Mouse (Mus musculus): ENCODE data around the gene F11. TPM values are rescaled to one million over a fixed set of nuclear protein-coding genes. Genes with fewer than 3 reads are reported as not detected.

Gene F11
- polyA plus RNA-seq, 1 experiment from 2014 or later: 0.46 TPM

DNA sequence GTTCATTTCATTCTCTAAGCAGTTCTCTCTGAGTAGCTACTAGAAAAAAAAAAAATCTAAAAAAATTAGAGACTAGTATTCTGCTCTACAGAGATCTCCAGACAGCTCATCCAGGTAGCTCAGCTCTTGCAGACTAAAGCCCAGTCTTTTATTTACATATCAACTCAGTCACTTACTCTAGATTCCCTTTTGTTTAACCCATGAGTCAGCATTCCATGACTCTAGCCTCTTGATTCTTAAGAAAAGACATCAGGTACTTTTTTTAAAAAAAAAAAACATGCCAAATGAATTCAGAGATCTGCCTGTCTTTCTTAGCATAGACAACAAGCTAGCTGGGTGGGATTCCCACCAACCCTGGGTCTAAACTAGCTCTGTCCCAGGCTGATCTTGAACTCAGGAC is 6.7 kb upstream of the F11 start:
- Histone ChIP-seq H3K36me3 (no peaks in the 10 kb centered on the region), H3K4me1 (replicated peaks) (no peaks in the 10 kb centered on the region), H3K9ac (no peak overlapping the region), H3K27ac (no peak overlapping the region), H3K27me3 (replicated peaks) (no peaks in the 10 kb centered on the region), H3K4me2 (replicated peaks) (no peak overlapping the region), H3K4me3 (replicated peaks) (no peak overlapping the region), H3K9me3 (no peaks in the 10 kb centered on the region)
- ATAC-seq: no peak

DNA sequence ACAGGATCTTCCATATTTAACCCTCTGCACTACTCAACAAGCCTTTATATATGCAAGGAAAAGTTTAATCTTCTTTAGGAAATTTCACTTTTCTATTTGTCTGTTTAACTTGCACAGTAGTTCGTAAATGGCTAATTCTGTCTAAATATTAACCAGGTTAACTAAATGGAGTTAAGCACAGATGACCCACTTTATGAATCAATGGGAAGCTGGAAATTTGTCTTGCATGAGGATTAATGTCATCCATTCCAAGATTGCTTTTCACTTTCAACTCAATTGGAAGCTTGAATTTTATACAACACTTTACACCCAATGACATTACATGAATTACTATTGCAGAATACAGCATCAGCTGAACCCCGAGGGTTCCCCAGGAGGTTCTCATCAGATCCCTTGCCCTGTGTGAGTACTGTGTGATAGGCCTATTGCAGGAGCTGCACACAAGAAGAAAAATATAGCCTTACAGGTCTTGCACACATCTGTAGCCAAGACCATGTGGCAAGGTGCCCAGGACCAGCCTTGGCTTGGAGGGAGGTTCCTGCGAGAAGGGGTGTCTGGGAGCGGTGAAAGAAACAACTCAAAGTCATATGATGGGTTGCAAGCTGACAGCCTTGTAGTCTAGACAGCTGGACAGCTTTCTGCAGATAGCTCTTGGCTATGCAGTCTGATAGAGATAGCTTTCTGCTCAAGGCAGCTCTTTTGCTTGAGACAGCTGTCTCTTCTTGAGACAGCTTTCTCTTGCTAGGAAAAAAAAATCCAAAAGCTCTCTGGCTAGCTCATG is 6.0 kb upstream of the F11 start:
- H3K36me3 ChIP-seq: no peaks in the 10 kb centered on the region
- H3K4me1 ChIP-seq (replicated peaks): no peaks in the 10 kb centered on the region
- no peak overlapping the region for H3K4me3 ChIP-seq (replicated peaks)
- no peak for ATAC-seq
- no peak overlapping the region for H3K9ac ChIP-seq
- H3K9me3 ChIP-seq: no peaks in the 10 kb centered on the region
- no peak overlapping the region for H3K27ac ChIP-seq
- no peak overlapping the region for H3K4me2 ChIP-seq (replicated peaks)
- WGBS: 71% methylated on average over 4 of the region's 4 CpGs
- no peaks in the 10 kb centered on the region for H3K27me3 ChIP-seq (replicated peaks)

DNA sequence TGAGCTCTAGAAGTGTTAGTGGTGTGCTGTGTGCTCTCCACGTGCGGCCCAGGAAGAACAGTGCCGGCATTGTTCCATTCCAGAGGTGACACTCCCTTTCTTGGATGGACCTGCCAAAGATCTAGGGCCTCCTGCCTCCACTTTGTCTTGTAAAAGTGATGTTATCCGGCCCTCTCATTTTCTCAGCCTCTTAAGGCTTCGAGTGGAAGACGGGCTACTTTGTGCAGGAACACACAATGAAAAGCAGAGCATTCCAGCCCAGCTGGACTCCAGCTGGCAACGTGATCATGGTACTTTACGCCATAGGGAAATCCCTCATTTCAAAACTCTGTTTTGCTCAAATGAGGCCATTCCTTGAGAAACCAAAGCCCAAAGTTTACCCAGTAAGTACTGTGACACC is 5.2 kb upstream of the F11 start:
- H3K27ac ChIP-seq: no peak overlapping the region
- H3K9ac ChIP-seq: no peak overlapping the region
- H3K4me1 ChIP-seq (replicated peaks): no peaks in the 10 kb centered on the region
- no peak overlapping the region for H3K4me3 ChIP-seq (replicated peaks)
- H3K36me3 ChIP-seq: no peaks in the 10 kb centered on the region
- no peak for ATAC-seq
- whole genome bisulfite sequencing: 54% methylated on average over 8 of the region's 8 CpGs
- H3K4me2 ChIP-seq (replicated peaks): no peak overlapping the region
- H3K27me3 ChIP-seq (replicated peaks): no peaks in the 10 kb centered on the region
- H3K9me3 ChIP-seq: no peaks in the 10 kb centered on the region

DNA sequence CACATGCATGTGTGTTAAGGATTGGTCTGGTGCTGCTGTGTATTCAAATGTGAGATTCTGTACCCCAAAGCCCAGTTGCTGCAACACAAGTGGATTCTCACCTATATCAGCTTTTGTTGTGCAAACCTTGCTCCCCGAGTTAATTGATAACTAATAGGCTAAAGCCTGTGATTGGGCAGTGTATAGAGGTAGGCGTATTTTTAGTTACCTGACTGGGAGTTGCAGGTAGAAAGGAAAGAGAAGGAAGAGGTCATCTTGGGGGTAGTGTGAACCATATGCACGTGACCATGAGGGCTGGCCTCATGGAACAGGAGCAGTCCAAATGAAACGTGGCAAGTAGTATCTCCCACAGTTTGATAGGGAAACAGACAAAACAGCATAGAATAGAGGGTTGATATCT is 3.1 kb upstream of the F11 start:
- ATAC-seq: peak; percentile 80
- Histone ChIP-seq H3K9ac (no peak overlapping the region), H3K36me3 (no peaks in the 10 kb centered on the region), H3K27me3 (replicated peaks) (no peaks in the 10 kb centered on the region), H3K9me3 (no peaks in the 10 kb centered on the region), H3K27ac (no peak overlapping the region), H3K4me2 (replicated peaks) (no peak overlapping the region), H3K4me1 (replicated peaks) (no peaks in the 10 kb centered on the region), H3K4me3 (replicated peaks) (no peak overlapping the region)
- WGBS: 71% methylated on average over 4 of the region's 4 CpGs

DNA sequence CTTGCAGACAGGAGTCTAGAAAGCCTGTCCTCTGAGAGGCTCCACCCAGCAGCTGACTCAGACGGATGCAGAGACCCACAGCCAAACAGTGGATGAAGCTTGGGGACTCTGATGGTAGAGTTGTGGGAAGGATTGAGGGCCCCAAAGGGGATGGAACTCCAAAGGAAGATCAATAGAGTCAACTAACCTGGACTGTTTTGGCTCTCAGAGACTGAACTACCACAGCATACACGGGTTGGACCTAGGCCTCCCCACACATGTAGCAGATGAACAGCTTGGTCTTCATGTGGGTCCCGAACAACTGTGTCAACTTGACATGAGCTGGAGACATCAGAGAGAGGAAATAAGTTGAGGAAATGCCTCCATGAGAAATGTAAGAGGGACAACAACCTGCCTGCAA is 1.0 kb upstream of the F11 start:
- Histone ChIP-seq H3K9ac (no peak overlapping the region), H3K4me2 (replicated peaks) (no peak overlapping the region), H3K36me3 (no peaks in the 10 kb centered on the region), H3K27me3 (replicated peaks) (no peaks in the 10 kb centered on the region), H3K27ac (no peak overlapping the region), H3K9me3 (no peaks in the 10 kb centered on the region), H3K4me1 (replicated peaks) (no peaks in the 10 kb centered on the region), H3K4me3 (replicated peaks) (no peak overlapping the region)
- WGBS: 87% methylated on average over 3 of the region's 3 CpGs
- ATAC-seq: no peak

DNA sequence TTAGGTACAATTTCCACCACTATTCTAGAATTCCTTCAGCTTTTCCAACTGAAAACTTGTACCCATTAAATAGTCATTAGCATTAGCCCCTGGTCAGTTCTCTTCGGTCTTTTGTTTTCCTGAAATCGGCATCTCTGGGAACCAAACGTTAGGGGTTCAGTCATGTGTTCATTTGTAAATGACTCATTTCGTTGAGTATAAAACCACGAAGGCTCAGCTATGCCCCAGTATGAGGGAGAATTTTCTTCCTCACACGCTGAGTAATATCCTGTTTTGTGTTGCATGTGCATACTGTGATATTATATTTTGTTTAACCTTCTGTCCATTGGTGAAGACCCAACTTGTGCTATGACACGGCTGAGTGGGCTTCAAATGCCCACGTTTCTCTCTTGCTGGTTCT is 3.4 kb downstream of the F11 start:
- Histone ChIP-seq H3K27ac (no peak overlapping the region), H3K27me3 (replicated peaks) (no peaks in the 10 kb centered on the region), H3K36me3 (no peaks in the 10 kb centered on the region), H3K9ac (no peak overlapping the region), H3K4me3 (replicated peaks) (no peak overlapping the region), H3K4me2 (replicated peaks) (no peak overlapping the region), H3K4me1 (replicated peaks) (no peaks in the 10 kb centered on the region), H3K9me3 (no peaks in the 10 kb centered on the region)
- WGBS: 86% methylated on average over 8 of the region's 8 CpGs
- ATAC-seq: no peak

DNA sequence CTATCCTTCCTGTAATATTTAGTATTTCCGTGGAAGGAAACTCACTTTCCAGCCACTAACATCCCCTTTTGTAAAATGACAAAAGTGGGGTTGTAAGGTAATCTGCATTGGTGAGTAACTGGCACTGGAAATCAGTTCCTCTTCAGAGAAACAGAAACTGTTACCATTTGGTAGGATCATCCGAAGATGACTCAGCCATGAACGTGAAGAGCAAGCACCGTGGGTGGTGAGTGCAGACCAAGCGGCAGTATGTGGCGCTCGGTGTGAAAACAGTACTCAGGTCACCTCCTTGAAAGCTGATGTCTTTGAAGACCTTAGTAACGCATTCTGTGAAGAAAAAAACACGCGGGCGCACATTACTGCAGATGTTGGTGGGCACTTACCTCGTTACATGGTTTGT is 6.8 kb downstream of the F11 start:
- H3K27ac ChIP-seq: no peak overlapping the region
- H3K4me3 ChIP-seq (replicated peaks): no peak overlapping the region
- ATAC-seq: no peak
- H3K36me3 ChIP-seq: no peaks in the 10 kb centered on the region
- H3K9me3 ChIP-seq: no peaks in the 10 kb centered on the region
- H3K27me3 ChIP-seq (replicated peaks): no peaks in the 10 kb centered on the region
- no peak overlapping the region for H3K4me2 ChIP-seq (replicated peaks)
- no peak overlapping the region for H3K9ac ChIP-seq
- no peaks in the 10 kb centered on the region for H3K4me1 ChIP-seq (replicated peaks)
- 84% methylated on average over 12 of the region's 12 CpGs for WGBS

DNA sequence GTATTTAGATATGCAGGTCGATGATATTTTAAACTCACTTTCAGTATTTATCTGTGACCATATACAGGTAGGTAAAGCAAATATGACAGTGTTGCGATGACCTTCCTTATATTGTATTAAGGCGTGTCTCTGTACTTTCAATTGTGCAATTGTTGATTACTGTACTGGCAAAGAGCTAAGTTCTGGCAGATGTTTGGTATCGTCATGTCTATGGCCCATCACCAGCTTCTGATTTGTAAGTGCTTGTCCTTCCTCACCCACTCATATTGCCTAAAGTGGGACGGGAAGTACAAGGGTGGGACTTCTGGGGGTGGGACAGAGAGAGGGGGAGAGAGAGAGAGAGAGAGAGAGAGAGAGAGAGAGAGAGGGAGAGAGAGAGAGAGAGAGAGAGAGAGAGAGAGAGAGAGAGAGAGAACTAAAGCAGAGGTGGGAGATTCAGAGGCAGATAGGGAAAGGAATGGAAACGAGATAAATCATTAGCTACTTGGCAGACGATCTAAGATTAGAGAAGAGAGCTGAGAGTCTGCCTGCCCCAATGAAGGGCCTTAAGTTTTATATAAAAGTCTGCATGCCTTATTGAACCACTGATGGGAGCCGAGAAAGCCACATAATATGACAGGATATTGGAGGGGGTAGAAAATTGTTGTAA is 7.5 kb downstream of the F11 start:
- Histone ChIP-seq H3K36me3 (no peaks in the 10 kb centered on the region), H3K27ac (no peak overlapping the region), H3K4me2 (replicated peaks) (no peak overlapping the region), H3K4me1 (replicated peaks) (no peaks in the 10 kb centered on the region), H3K4me3 (replicated peaks) (no peak overlapping the region), H3K27me3 (replicated peaks) (no peaks in the 10 kb centered on the region), H3K9ac (no peak overlapping the region), H3K9me3 (no peaks in the 10 kb centered on the region)
- ATAC-seq: no peak
- WGBS: 70% methylated on average over 8 of the region's 8 CpGs

DNA sequence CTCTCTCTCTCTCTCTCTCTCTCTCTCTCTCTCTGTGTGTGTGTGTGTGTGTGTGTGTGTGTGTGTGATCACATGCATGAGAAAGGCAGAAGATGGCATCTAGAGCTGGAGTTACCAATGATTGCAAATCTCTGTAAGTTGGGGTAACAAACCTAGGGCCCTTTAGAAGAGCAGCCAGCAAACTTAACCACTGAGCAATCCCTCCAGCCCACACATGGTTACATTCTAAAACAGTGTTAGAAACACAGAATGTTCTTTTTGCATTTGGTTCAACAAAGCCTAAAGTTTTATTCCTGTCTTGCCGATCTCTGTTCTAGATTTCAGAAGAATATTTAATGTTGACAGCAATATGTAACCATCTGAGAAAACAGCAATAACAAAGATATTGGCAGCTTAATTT is 8.2 kb downstream of the F11 start:
- H3K27ac ChIP-seq: no peak overlapping the region
- no peak for ATAC-seq
- no peak overlapping the region for H3K9ac ChIP-seq
- no peak overlapping the region for H3K4me2 ChIP-seq (replicated peaks)
- H3K4me3 ChIP-seq (replicated peaks): no peak overlapping the region
- H3K4me1 ChIP-seq (replicated peaks): no peaks in the 10 kb centered on the region
- no peaks in the 10 kb centered on the region for H3K9me3 ChIP-seq
- H3K36me3 ChIP-seq: no peaks in the 10 kb centered on the region
- 93% methylated on average over 1 of the region's 1 CpGs for WGBS
- H3K27me3 ChIP-seq (replicated peaks): no peaks in the 10 kb centered on the region

DNA sequence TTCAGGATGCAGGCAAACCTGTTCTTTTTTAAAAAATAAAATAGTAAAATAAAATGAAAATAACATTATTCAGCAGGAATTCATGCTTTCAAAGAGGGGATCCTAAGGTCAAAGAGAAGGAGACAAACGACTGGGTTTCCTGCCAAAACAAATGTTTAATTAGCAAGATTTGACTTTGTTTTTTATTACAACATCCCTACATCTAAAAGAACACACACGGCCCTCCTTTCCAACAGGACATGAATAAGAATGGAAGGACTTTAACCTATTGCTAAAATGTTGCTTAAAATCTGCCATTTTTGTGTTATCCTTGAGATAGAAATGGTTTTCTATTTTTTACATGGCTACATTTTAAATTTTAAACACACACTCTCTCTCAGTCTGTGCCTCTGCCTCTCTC is 8.7 kb downstream of the F11 start:
- ATAC-seq: no peak
- H3K27me3 ChIP-seq (replicated peaks): no peaks in the 10 kb centered on the region
- no peaks in the 10 kb centered on the region for H3K36me3 ChIP-seq
- no peaks in the 10 kb centered on the region for H3K9me3 ChIP-seq
- no peak overlapping the region for H3K27ac ChIP-seq
- no peaks in the 10 kb centered on the region for H3K4me1 ChIP-seq (replicated peaks)
- no peak overlapping the region for H3K4me3 ChIP-seq (replicated peaks)
- no peak overlapping the region for H3K4me2 ChIP-seq (replicated peaks)
- H3K9ac ChIP-seq: no peak overlapping the region
- 45% methylated on average over 2 of the region's 2 CpGs for WGBS

DNA sequence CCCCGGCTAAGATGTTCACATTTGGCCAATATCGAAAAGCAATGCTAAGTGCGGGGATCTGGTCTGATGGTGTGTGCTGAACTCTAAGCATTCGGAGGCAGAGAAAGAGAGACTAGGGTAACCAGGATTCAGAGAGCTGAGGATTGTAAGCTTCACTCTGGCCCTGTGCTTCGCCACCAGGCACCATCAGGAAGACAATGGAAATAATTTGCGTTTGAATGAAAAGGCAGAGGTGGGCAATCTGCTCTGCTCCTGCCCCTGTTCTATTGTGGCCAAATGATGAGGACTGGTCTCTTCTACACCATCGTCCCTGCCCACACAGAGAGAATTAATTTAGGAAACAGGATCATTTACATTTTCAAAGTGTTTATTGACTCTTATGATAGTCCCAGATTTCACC is 15.5 kb downstream of the F11 start:
- ATAC-seq: no peak
- H3K27me3 ChIP-seq (replicated peaks): no peaks in the 10 kb centered on the region
- no peak overlapping the region for H3K4me3 ChIP-seq (replicated peaks)
- H3K4me1 ChIP-seq (replicated peaks): no peaks in the 10 kb centered on the region
- no peak overlapping the region for H3K27ac ChIP-seq
- H3K9me3 ChIP-seq: no peaks in the 10 kb centered on the region
- no peak overlapping the region for H3K9ac ChIP-seq
- H3K36me3 ChIP-seq: no peaks in the 10 kb centered on the region
- H3K4me2 ChIP-seq (replicated peaks): no peak overlapping the region
- WGBS: 67% methylated on average over 7 of the region's 7 CpGs

DNA sequence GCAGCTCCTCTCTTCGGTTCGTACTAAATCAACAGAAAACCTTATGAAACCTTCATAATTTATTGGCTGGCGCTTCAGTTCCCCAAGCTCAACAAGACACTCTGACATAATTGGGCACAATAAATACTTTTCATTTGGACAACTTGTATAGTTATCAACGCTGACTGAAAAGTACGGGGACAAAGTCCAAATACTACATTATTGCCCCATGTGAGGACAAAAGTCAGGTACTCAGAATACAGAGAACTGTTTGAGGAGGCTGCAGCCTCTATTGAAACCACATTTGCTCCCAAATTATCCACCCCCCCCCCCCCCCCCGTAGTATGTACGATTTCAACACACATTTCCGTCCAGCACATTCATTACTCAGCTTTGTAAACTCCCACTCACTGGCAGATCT is 22.5 kb downstream of the F11 start:
- Histone ChIP-seq H3K27ac (no peak overlapping the region), H3K9me3 (no peaks in the 10 kb centered on the region), H3K4me1 (replicated peaks) (0 out of 2 replicates have a peak, but pooled peaks cover 3% of the 10 kb centered on the region), H3K4me2 (replicated peaks) (no peak overlapping the region), H3K27me3 (replicated peaks) (no peaks in the 10 kb centered on the region), H3K4me3 (replicated peaks) (no peak overlapping the region), H3K9ac (no peak overlapping the region), H3K36me3 (no peaks in the 10 kb centered on the region)
- peak; percentile 78 for ATAC-seq
- 67% methylated on average over 8 of the region's 8 CpGs for WGBS

DNA sequence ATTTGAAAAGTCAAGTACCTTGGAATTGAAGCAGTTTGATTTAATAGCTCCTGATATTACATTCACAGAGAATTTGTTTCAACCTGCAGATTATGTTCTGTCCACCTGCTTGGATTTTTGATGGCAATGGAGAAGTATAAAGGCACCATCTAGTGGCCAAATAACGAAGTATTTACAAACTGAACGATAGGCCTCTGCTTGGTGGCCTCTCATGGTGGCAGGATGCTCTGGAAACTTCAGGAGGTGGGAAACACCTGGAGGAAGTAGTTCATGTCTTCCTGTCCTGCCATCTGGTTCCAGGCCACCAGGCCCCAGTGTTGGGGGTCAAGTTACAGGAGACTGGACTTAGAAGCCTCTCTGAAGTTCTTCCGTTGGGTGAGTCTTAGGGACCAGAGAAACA is 23.5 kb downstream of the F11 start:
- 31% methylated on average over 3 of the region's 3 CpGs for WGBS
- no peak for ATAC-seq
- Histone ChIP-seq H3K4me1 (replicated peaks) (0 out of 2 replicates have a peak, but pooled peaks cover 3% of the 10 kb centered on the region), H3K4me3 (replicated peaks) (no peak overlapping the region), H3K9me3 (no peaks in the 10 kb centered on the region), H3K9ac (no peak overlapping the region), H3K4me2 (replicated peaks) (no peak overlapping the region), H3K27ac (no peak overlapping the region), H3K27me3 (replicated peaks) (no peaks in the 10 kb centered on the region), H3K36me3 (no peaks in the 10 kb centered on the region)
